Mouse (Mus musculus): Measurements from ENCODE around the gene Rps15. TPM values are rescaled to one million over a fixed set of nuclear protein-coding genes. Genes with fewer than 3 reads are reported as not detected.

Gene Rps15
- total RNA-seq, 2 experiments from 2014 or later, result 727 to 762 TPM

GRCm38 (mm10) chr10:80259861-80260641 lies 32.2 kb upstream of the Rps15 start:
- peak; percentile 58 to 74 for DNase-seq (ENCODE audit: low spot score in 2 of 2)

GRCm38 (mm10) chr10:80260642-80261584 lies 31.3 kb upstream of the Rps15 start, which contains the start of the genes Gamt and Dazap1:
Gene Gamt (minus strand): TSS chr10:80261012.
Gene Dazap1 (plus strand): TSS chr10:80261486.
- peak; percentile 86 to 95 for DNase-seq (ENCODE audit: low spot score in 2 of 2)

- peak; percentile 88 to 91 for DNase-seq (ENCODE audit: low spot score in 2 of 2)
Observed at GRCm38 (mm10) chr10:80261585-80261968, 30.7 kb upstream of the Rps15 start.

GRCm38 (mm10) chr10:80262169-80262568 lies 30.1 kb upstream of the Rps15 start:
- DNase-seq (ENCODE audit: low spot score in 2 of 2), result no peak

- DNase-seq (ENCODE audit: low spot score in 2 of 2), result no peak
Observed at GRCm38 (mm10) chr10:80262776-80263365, 29.4 kb upstream of the Rps15 start.

GRCm38 (mm10) chr10:80264341-80265148 lies 27.7 kb upstream of the Rps15 start:
- peak; percentile 98 to 99 for DNase-seq (ENCODE audit: low spot score in 2 of 2)

- DNase-seq (ENCODE audit: low spot score in 2 of 2), result no peak
Observed at GRCm38 (mm10) chr10:80265149-80265486, 27.1 kb upstream of the Rps15 start.

- no peak for DNase-seq (ENCODE audit: low spot score in 2 of 2)
Observed at GRCm38 (mm10) chr10:80270099-80270498, 22.2 kb upstream of the Rps15 start.

- no peak for DNase-seq (ENCODE audit: low spot score in 2 of 2)
Observed at GRCm38 (mm10) chr10:80270734-80271181, 21.5 kb upstream of the Rps15 start.

GRCm38 (mm10) chr10:80271186-80271843 lies 20.9 kb upstream of the Rps15 start:
- no peak for DNase-seq (ENCODE audit: low spot score in 2 of 2)

GRCm38 (mm10) chr10:80271870-80272585 lies 20.2 kb upstream of the Rps15 start:
- DNase-seq (ENCODE audit: low spot score in 2 of 2), result no peak

- no peak for DNase-seq (ENCODE audit: low spot score in 2 of 2)
Observed at GRCm38 (mm10) chr10:80273847-80274246, 18.4 kb upstream of the Rps15 start.

GRCm38 (mm10) chr10:80276238-80276637 lies 16.0 kb upstream of the Rps15 start:
- no peak for DNase-seq (ENCODE audit: low spot score in 2 of 2)

- no peak for DNase-seq (ENCODE audit: low spot score in 2 of 2)
Observed at GRCm38 (mm10) chr10:80278390-80278789, 13.9 kb upstream of the Rps15 start.

GRCm38 (mm10) chr10:80279273-80279672 lies 13.0 kb upstream of the Rps15 start:
- no peak for DNase-seq (ENCODE audit: low spot score in 2 of 2)

GRCm38 (mm10) chr10:80281304-80281703 lies 10.9 kb upstream of the Rps15 start:
- no peak for DNase-seq (ENCODE audit: low spot score in 2 of 2)

GRCm38 (mm10) chr10:80281921-80282371 lies 10.3 kb upstream of the Rps15 start:
- no peak for DNase-seq (ENCODE audit: low spot score in 2 of 2)

- DNase-seq (ENCODE audit: low spot score in 2 of 2), result no peak
Observed at GRCm38 (mm10) chr10:80282481-80283441, 9.5 kb upstream of the Rps15 start.
